Mouse (Mus musculus): ENCODE results near the gene Gm33543. TPM values are rescaled to one million over a fixed set of nuclear protein-coding genes. Genes with fewer than 3 reads are reported as not detected.

Gm33543 gene
- polyA plus RNA-seq, 1 experiment = not detected

GRCm38 (mm10) chr10:95846281-95846680 is 3.6 kb upstream of the Gm33543 start:
- TF ChIP-seq USF1 (IDR thresholded peaks at IDR 0.05; ENCODE audit: low read depth) (no peak), MYOD1 (IDR thresholded peaks at IDR 0.05; ENCODE audit: control insufficient read depth in 1 of 3, insufficient read length in 2 of 3, low read depth in 2 of 3) (no peak), POLR2AphosphoS2 (IDR thresholded peaks at IDR 0.05; ENCODE audit: insufficient read length, low read depth) (no peak), REST (IDR thresholded peaks at IDR 0.05; ENCODE audit: insufficient read depth, insufficient read length) (no peak), MAX (IDR thresholded peaks at IDR 0.05; ENCODE audit: low read depth) (no peak), TCF12 (IDR thresholded peaks at IDR 0.05; ENCODE audit: insufficient read depth, poor library complexity, severe bottlenecking) (no peak), CEBPB (IDR thresholded peaks at IDR 0.05; ENCODE audit: insufficient read depth, poor library complexity, severe bottlenecking) (no peak), MYOG (IDR thresholded peaks at IDR 0.05; ENCODE audit: control insufficient read depth in 1 of 3, insufficient read depth in 1 of 3, insufficient read length in 2 of 3, low read depth in 2 of 3) (no peak), SRF (IDR thresholded peaks at IDR 0.05; ENCODE audit: control insufficient read depth, insufficient read length, low read depth) (no peak)
- H3K79me2 ChIP-seq (ENCODE audit: control insufficient read depth, insufficient read depth) = no peaks in the 10 kb centered on the region
- no peaks in the 10 kb centered on the region for H3K36me3 ChIP-seq (ENCODE audit: control insufficient read depth, insufficient read depth)

GRCm38 (mm10) chr10:95843878-95844277 is 1.1 kb upstream of the Gm33543 start:
- Histone ChIP-seq H3K4me3 (no peak overlapping the region), H3K27me3 (ENCODE audit: control insufficient read depth, insufficient read depth, insufficient read length) (no peaks in the 10 kb centered on the region), H3K79me2 (ENCODE audit: control insufficient read depth, insufficient read depth) (no peaks in the 10 kb centered on the region), H3K36me3 (ENCODE audit: control insufficient read depth, insufficient read depth) (no peaks in the 10 kb centered on the region), H3K4me2 (ENCODE audit: low read depth) (no peak overlapping the region), H3ac (ENCODE audit: control insufficient read depth, insufficient read length) (no peak overlapping the region)
- no peak for TF ChIP-seq TCF12 (IDR thresholded peaks at IDR 0.05; ENCODE audit: insufficient read depth, poor library complexity, severe bottlenecking)
- TF ChIP-seq MYOG (IDR thresholded peaks at IDR 0.05; ENCODE audit: control insufficient read depth in 1 of 3, insufficient read depth in 1 of 3, insufficient read length in 2 of 3, low read depth in 2 of 3) = no peak
- TF ChIP-seq MYOD1 (IDR thresholded peaks at IDR 0.05; ENCODE audit: control insufficient read depth in 1 of 3, insufficient read length in 2 of 3, low read depth in 2 of 3) = no peak
- TF ChIP-seq CEBPB (IDR thresholded peaks at IDR 0.05; ENCODE audit: insufficient read depth, poor library complexity, severe bottlenecking) = no peak
- TF ChIP-seq SRF (IDR thresholded peaks at IDR 0.05; ENCODE audit: control insufficient read depth, insufficient read length, low read depth) = no peak
- TF ChIP-seq TCF3 (IDR thresholded peaks at IDR 0.05; ENCODE audit: insufficient read length, low read depth) = no peak
- TF ChIP-seq E2F4 (IDR thresholded peaks at IDR 0.05; ENCODE audit: insufficient read depth) = no peak
- TF ChIP-seq POLR2A (IDR thresholded peaks at IDR 0.05; ENCODE audit: insufficient read length, low read depth) = no peak

More at GRCm38 (mm10) chr10:95846281-95846680, 3.6 kb upstream of the Gm33543 start:
- no peak overlapping the region for H3K4me3 ChIP-seq
- no peak overlapping the region for H3K4me2 ChIP-seq (ENCODE audit: low read depth)
- no peak overlapping the region for H3ac ChIP-seq (ENCODE audit: control insufficient read depth, insufficient read length)
- no peaks in the 10 kb centered on the region for H3K27me3 ChIP-seq (ENCODE audit: control insufficient read depth, insufficient read depth, insufficient read length)

GRCm38 (mm10) chr10:95841241-95841640 is 1.5 kb downstream of the Gm33543 start:
- no peaks in the 10 kb centered on the region for H3K27me3 ChIP-seq (ENCODE audit: control insufficient read depth, insufficient read depth, insufficient read length)
- no peak overlapping the region for H3K4me2 ChIP-seq (ENCODE audit: low read depth)
- H3ac ChIP-seq (ENCODE audit: control insufficient read depth, insufficient read length) = no peak overlapping the region
- no peaks in the 10 kb centered on the region for H3K36me3 ChIP-seq (ENCODE audit: control insufficient read depth, insufficient read depth)
- TF ChIP-seq CEBPB (IDR thresholded peaks at IDR 0.05; ENCODE audit: insufficient read depth, poor library complexity, severe bottlenecking) (no peak), TCF12 (IDR thresholded peaks at IDR 0.05; ENCODE audit: insufficient read depth, poor library complexity, severe bottlenecking) (no peak), POLR2A (IDR thresholded peaks at IDR 0.05; ENCODE audit: insufficient read length, low read depth) (no peak)
- H3K79me2 ChIP-seq (ENCODE audit: control insufficient read depth, insufficient read depth) = no peaks in the 10 kb centered on the region
- H3K4me3 ChIP-seq = no peak overlapping the region

- H3K4me3 ChIP-seq = no peak overlapping the region
- H3K4me2 ChIP-seq (ENCODE audit: low read depth) = no peak overlapping the region
- H3ac ChIP-seq (ENCODE audit: control insufficient read depth, insufficient read length) = no peak overlapping the region
- no peaks in the 10 kb centered on the region for H3K79me2 ChIP-seq (ENCODE audit: control insufficient read depth, insufficient read depth)
- no peak for TF ChIP-seq TCF3 (IDR thresholded peaks at IDR 0.05; ENCODE audit: insufficient read length, low read depth)
- no peak for TF ChIP-seq USF1 (IDR thresholded peaks at IDR 0.05; ENCODE audit: low read depth)
- no peak for TF ChIP-seq REST (IDR thresholded peaks at IDR 0.05; ENCODE audit: insufficient read depth, insufficient read length)
- no peak for TF ChIP-seq POLR2AphosphoS2 (IDR thresholded peaks at IDR 0.05; ENCODE audit: insufficient read length, low read depth)
- no peak for TF ChIP-seq MYOD1 (IDR thresholded peaks at IDR 0.05; ENCODE audit: control insufficient read depth in 1 of 3, insufficient read length in 2 of 3, low read depth in 2 of 3)
- TF ChIP-seq MYOG (IDR thresholded peaks at IDR 0.05; ENCODE audit: control insufficient read depth in 1 of 3, insufficient read depth in 1 of 3, insufficient read length in 2 of 3, low read depth in 2 of 3) = no peak
- no peaks in the 10 kb centered on the region for H3K27me3 ChIP-seq (ENCODE audit: control insufficient read depth, insufficient read depth, insufficient read length)
- H3K36me3 ChIP-seq (ENCODE audit: control insufficient read depth, insufficient read depth) = no peaks in the 10 kb centered on the region
Measured at GRCm38 (mm10) chr10:95839803-95840202, 2.9 kb downstream of the Gm33543 start.

GRCm38 (mm10) chr10:95839036-95839435 is 3.7 kb downstream of the Gm33543 start:
- Histone ChIP-seq H3ac (ENCODE audit: control insufficient read depth, insufficient read length) (no peak overlapping the region), H3K79me2 (ENCODE audit: control insufficient read depth, insufficient read depth) (no peaks in the 10 kb centered on the region), H3K4me2 (ENCODE audit: low read depth) (no peak overlapping the region), H3K4me3 (no peak overlapping the region), H3K36me3 (ENCODE audit: control insufficient read depth, insufficient read depth) (no peaks in the 10 kb centered on the region), H3K27me3 (ENCODE audit: control insufficient read depth, insufficient read depth, insufficient read length) (no peaks in the 10 kb centered on the region)
- TF ChIP-seq POLR2A (IDR thresholded peaks at IDR 0.05; ENCODE audit: insufficient read length, low read depth) = no peak
- no peak for TF ChIP-seq TCF3 (IDR thresholded peaks at IDR 0.05; ENCODE audit: insufficient read length, low read depth)
- TF ChIP-seq USF1 (IDR thresholded peaks at IDR 0.05; ENCODE audit: low read depth) = no peak
- no peak for TF ChIP-seq CEBPB (IDR thresholded peaks at IDR 0.05; ENCODE audit: insufficient read depth, poor library complexity, severe bottlenecking)
- no peak for TF ChIP-seq MYOD1 (IDR thresholded peaks at IDR 0.05; ENCODE audit: control insufficient read depth in 1 of 3, insufficient read length in 2 of 3, low read depth in 2 of 3)
- TF ChIP-seq SRF (IDR thresholded peaks at IDR 0.05; ENCODE audit: control insufficient read depth, insufficient read length, low read depth) = no peak
- TF ChIP-seq REST (IDR thresholded peaks at IDR 0.05; ENCODE audit: insufficient read depth, insufficient read length) = no peak
- no peak for TF ChIP-seq MYOG (IDR thresholded peaks at IDR 0.05; ENCODE audit: control insufficient read depth in 1 of 3, insufficient read depth in 1 of 3, insufficient read length in 2 of 3, low read depth in 2 of 3)
- TF ChIP-seq MAX (IDR thresholded peaks at IDR 0.05; ENCODE audit: low read depth) = no peak
- TF ChIP-seq E2F4 (IDR thresholded peaks at IDR 0.05; ENCODE audit: insufficient read depth) = no peak
- no peak for TF ChIP-seq TCF12 (IDR thresholded peaks at IDR 0.05; ENCODE audit: insufficient read depth, poor library complexity, severe bottlenecking)
- no peak for TF ChIP-seq POLR2AphosphoS2 (IDR thresholded peaks at IDR 0.05; ENCODE audit: insufficient read length, low read depth)

Measured in myocyte (in vitro differentiated cells).